Mouse (Mus musculus) heart, postnatal 14 days (tissue): ENCODE data around the gene R3hcc1l. TPM values are rescaled to one million over a fixed set of nuclear protein-coding genes. Genes with fewer than 3 reads are reported as not detected.
A peak's percentile ranks its signal among the peaks of the same experiment; 100 is the strongest.

ENCODE experiments used
- DNase-seq, 2 experiments: peaks; one replicate each; pipeline ENCODE4 v3.0.0; 2021 to 2022
- intact Hi-C: fragments of 180-260 bp; cut with DNase I; formaldehyde crosslinking; loops from one replicate; pipeline ENCODE4 v1.15.1; 2025
- total RNA-seq, 2 experiments: library from RNA; stranded (reverse); gene quantifications; 2 replicates each; pipeline ENCODE4 v1.2.3; 2021

Gene R3hcc1l
- total RNA-seq, 2 experiments from 2014 or later, result 17.6 to 21.0 TPM

DNA sequence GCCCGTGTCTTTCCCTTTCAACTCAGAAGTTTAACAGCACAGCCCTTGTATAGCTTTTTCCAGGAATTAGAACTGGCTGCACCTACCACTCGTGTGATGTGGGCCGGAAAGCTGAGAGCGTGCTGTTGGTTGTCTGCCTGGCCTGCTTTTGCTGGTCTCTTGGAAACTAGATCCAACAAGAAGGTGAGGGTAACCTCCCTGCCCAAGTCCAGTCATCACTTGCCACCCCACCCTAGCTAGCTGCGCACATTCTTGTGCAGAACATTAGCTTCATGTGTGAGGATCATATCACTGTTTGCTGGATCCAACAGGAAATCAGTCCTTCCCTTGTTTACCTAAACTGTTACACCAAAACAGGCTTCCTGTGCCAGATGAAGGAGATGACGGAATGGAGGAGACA, 74.9 kb downstream of the R3hcc1l start:
- DNase-seq, result no peak
- intact Hi-C loops, result no loop called here

DNA sequence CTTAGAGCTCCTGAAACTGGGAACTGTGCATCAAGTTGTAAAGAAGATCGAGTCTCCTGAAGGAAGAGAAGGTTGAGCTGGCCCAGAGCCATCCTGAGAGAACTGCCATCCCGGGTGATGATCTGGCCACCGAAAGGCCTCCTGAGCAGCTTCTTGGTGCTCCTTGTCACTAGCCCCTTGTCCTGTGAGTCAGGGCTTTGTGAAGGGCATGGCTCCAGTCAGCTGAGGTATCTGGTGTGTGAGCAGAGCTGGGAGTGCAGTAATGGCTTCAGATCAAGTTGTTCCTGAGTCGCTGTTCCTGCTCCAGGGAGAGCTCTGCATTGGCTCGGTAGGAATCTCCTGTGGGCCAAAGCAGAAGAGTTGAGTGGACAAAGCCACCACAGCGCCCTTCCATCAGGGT, 76.5 kb downstream of the R3hcc1l start:
- DNase-seq, result no peak
- intact Hi-C loops, result no loop called here

DNA sequence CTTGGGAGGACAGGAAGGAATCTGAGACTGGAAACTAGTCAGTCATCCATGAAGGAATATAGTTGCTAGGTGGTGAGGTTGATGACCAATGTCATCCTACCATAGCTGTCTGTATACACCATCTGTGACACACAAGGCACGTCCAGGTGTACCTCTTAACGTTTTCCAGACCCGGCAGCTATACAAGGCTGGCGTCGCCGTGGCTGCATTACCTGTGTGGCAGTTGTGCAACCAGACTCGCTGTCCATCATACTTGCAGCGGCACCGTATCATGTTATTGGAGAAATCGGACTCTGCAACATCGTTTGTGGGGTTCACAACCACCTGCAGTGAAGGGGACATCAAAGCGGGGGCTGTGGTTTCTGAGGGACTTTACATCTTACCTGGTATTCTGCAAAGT, 78.7 kb downstream of the R3hcc1l start:
- intact Hi-C loops, result no loop called here
- DNase-seq, result no peak

DNA sequence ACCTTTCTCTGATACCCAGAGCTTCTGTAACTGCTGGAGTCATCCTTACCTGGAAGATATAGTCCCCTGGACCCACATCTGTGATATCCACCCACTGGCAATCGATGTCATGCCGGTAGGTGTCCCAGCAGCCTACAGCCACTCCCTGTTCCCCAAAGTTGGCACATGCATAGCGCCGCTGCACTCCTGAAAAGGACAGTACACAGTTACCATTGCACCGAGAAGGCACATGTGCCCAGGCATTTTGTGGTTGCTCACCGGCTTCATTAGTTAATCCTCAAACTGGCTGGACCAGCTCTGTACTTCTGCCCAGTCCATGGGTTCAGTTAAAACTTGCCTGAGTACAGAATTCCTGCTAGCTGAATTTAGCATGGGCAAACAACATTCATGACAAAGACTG, 79.3 kb downstream of the R3hcc1l start:
- intact Hi-C loops, result no loop called here
- DNase-seq, result no peak

DNA sequence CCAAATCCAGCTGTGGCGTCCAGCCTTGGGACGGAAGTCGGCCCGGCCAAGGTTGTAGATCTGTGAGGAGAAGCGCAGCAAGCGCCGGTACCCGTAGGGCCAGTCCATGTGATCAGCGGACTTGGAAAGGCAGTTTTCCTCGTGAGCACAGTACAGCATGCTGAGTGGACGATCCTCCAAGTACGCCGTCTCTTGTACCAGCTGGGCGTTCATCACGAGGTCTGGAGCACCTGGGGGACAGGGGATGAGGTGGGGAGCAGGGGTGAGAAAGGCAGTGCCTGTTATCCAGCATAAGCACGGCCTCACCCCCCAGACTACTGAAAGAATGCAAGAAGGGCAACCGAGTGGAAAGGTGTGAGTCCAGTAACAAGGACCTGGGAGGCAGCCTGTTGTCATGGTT, 81.3 kb downstream of the R3hcc1l start:
- no peak for DNase-seq
- intact Hi-C loops, result no loop called here

DNA sequence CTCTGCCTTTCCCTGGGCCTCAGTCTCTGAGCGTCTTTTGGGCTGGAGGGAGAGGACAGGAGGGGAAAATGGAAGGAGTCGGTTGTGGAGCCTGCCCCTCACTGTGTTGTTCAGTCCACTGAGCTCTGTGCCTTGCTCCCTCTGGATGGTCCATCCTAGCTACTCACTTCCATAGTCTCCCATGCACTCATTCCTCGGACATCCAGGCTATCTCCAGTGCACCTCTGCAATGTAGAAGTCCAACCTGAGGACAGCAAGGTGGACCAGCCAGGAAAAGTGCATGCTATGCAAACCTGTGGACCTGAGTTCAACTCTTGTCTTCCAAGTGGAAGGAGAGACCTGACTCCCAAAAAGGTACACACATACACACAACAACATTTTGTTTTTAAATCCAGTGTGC, 82.0 kb downstream of the R3hcc1l start:
- intact Hi-C loops, result no loop called here
- no peak for DNase-seq

DNA sequence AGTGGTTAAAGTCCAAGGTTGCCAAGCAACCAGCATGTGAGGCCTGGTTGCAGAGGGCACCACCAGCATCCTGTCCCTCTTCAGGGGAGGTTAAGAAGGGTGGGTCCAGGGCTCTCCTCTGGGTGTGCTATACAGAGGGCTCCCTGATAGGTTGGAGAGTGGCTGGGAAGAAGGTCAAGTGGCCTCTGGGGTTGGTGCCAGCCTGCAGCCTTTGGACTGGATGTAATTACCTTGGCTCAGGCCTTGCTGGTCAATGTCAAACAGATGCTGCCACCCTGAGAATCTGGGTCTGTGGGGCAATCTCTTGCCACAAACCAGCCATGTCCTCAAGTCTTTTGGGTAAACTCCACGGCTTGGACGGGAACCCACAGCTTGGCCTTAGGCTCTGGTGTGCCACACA, 82.9 kb downstream of the R3hcc1l start:
- no peak for DNase-seq
- intact Hi-C loops, result no loop called here

DNA sequence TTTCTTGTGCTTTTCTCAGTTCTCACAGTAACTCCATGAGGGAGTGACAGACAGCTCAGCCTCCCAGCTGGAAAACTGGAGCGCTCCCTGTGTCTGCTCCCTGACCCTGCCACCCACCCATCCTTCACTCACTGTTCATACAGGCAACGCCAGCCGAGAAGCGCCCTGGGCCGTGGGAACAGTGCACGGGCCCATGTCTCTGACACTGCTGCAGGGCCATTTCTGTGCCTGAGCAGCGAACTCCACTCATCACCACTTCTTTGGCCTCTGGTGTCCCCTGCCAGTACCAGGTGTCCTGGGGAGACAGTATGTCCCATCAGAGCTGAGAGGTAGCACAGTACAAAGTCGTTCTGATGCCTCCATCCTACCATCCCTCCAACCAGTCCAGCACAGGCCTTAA, 83.5 kb downstream of the R3hcc1l start:
- intact Hi-C loops, result no loop called here
- DNase-seq, result no peak

DNA sequence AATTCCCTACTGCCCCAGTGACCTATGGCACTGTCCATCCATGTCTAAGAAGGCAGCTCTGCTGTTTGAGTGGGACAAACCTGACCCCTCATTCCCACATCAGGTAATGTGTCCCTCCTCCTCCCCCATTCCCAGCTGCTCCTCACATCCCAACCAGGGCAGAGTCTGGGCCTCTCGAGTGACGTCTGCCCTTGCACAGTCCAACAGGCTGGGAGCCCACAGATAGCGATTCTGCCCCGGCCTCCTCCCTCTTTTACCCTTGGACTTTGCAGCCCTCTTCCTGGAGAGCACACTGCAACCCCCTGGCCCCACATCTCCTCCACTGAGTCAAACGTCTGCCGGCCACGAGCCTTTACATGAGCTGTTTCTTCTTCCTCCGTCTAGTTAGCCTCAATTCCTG, 84.0 kb downstream of the R3hcc1l start:
- intact Hi-C loops, result no loop called here

DNA sequence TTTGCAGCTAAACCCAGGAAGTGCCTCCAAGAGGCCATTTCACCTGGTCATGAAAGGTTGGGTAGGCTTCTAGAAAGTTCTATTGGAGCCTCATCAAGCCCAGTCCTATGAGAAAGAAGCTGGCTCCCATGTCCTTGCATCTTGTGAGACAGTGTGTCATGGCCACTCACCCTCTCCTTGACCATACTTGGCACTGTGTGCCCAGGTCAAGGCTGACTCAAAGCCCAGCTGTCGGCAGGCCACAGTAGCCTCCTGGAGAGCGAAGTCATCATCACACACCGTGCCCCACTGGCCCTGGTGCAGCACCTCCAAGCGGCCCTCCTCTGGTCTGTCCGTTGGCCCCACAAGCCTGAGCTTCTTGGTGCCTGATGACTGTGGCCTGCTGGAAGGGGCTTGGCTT, 89.5 kb downstream of the R3hcc1l start:
- intact Hi-C loops, result no loop called here
- no peak for DNase-seq

More for the DNA sequence above, 84.0 kb downstream of the R3hcc1l start:
- no peak for DNase-seq

DNA sequence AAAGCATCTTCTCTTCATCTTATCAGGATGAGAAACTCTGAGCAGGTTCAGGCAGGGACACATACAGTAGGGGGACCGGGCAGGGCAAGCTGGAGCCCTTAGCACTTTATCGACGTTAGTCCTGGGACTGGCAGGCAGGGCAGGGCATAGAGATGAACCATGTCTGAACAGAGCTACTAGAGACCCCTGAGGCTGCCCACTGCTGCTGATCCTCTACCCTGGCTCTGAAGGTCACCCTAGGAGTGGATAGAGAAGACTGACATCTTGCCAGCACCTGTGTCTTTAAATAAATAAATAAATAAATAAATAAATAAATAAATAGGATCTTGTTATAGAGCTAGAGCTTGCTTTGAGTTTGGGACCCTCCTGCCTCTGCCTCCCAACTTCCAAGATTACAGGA, 91.2 kb downstream of the R3hcc1l start:
- intact Hi-C loops, result no loop called here
- no peak for DNase-seq

DNA sequence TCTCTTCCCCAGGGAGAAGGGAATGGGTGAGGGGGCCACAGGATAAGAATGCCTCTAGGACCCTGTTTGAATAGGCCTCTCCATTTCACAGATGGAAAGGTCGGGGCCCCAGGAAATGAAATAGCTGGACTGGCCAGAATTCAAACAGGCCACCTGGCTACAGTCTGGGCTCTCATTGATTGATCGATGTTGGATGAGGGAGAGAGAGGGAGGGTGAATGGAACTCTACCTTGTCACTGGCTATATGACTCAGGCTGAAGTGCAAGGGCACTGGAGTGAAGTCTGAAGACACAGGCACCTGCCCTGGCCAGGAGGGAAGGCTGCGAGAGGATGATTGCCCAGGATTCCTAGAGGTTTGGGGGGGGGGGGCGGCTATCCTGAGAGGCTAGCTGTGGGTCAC, 93.2 kb downstream of the R3hcc1l start:
- intact Hi-C loops, result no loop called here
- no peak for DNase-seq

DNA sequence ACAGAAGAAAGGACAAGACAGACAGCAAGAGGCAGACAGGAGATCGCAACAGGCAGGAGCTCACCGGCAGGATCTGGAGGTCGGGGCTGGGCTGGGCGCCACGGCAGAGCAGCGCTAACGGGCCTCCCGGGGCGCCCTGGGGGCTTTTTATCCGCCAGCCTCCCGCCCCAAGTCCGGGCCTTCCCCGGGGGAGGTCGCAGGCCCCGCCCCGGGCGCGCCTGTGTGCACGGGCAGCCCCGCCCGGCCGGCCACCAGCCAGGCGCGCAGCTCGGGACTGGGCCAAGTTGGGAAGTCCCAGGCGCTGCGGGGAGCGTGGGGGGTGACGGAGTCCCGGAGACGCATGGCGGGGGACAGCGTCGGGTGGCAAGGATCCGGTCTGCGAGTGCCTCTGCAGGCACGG, 94.1 kb downstream of the R3hcc1l start, which contains the start of gene Loxl4:
Loxl4 (minus strand) TSS at position 160 of the 400 bp plus-strand sequence.
- peak; percentile 82 to 86 for DNase-seq
- intact Hi-C loops, result no loop called here

DNA sequence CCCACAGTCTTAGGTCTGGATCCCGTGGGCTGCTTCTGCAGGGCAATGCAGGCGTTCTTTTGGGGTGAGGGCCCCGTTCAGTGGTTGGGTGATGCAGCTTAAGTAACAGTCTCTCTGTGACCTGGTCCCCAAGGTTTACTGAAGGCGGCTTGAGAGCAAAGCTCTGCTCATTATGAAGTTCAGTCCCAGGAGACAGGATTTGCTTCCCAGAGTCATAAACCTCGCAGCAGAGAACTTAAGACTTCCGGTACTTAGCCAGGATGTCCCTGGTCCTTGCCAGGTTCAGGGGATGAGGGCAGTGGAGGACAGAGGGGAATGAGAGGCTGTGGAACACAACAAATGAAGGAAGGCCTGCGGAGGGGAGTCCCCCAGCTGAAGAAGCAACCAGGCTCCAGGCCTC, 94.6 kb downstream of the R3hcc1l start:
- peak in 1 of 2 experiments; percentile 19 for DNase-seq
- intact Hi-C loops, result no loop called here

DNA sequence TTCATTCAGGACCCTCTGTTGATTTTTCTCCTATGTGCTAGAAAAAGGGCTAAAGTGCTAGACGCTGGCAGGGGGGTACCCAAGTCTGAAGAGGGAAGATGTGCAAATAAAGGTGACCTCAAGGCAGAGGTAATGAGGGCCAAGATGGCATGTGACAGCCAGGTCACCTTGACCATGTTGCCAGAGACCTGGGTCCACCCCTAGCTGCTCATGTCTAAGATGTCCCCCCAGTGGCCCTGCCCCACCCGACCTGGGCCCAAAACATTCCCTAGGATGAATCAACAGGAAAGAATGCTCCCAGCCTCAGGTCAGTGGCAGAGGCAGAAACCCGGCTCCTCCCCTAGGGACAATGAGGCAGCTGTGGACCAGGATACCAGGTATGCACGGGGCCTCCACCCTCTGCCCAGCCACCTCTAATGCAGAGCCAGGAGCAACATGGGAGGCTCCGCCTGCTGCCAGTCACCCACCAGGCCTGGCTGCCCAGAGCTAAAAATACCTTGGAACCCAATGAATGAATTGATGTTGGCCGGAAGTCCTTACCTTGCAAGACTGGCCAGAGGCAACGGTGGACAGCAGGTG, 95.2 kb downstream of the R3hcc1l start:
- intact Hi-C loops, result no loop called here
- DNase-seq, result peak; percentile 35 to 43

DNA sequence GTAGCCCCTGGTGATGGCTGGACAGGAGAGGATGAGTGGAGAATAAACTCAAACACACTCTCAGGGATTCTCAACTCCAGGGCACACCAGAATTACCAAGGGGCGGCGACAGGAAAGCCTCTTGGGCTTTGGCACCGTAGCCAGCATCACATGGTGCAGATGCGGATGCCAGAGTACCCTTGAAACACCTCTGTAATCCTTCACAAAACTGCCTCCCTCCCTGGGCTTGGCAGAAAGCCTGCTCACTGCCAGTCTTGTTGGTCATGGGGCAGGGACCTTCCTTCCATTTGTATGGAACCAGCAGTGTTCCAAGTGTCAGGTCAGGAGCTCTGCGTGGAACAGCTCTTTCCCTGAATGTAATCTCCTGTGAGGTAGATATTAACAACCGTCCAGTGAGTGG, 109.5 kb downstream of the R3hcc1l start:
- DNase-seq, result peak; percentile 62 to 67
- intact Hi-C loops, result no loop called here

DNA sequence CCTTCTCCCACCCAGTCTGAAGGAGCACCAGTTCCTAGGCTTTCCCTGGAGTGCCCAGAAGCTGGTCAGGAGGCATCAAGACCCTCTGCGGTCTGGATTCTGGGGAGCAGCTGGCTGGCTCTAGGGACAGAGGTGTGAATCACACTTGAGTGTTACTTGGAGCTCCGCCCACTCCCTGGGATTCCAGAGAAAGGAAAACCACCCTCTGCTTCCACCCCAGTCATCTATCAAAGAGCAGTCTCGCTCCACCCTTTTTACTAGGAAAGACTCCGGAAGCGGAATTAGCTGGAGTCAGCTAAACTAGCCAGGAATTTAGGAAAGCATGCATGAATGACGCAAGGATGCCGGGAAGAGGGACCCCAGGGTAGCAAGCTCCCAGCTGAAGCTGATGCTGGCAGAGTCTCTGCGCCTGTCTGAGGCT, 113.0 kb downstream of the R3hcc1l start:
- intact Hi-C loops, result no loop called here
- peak; percentile 34 to 36 for DNase-seq

DNA sequence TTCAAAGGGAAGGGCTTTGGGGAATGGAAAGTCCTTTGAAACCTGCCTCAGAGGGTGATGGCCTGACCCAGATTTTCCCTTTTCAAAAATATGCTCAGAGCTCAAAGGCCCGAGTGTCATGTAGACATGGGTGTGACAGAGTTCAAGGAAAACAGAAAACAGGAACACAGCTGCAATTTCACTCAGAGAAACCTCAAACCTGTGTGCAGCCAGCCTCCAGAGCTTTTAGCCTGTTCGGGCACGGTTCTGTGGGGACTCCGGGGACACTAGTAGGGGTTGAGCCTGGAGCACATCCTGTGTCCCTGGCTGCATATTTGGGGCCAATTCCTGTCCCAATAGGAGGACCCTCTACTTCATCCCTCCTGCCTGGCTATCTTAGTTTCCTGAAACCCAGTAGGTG, 113.7 kb downstream of the R3hcc1l start:
- intact Hi-C loops, result no loop called here
- no peak for DNase-seq

DNA sequence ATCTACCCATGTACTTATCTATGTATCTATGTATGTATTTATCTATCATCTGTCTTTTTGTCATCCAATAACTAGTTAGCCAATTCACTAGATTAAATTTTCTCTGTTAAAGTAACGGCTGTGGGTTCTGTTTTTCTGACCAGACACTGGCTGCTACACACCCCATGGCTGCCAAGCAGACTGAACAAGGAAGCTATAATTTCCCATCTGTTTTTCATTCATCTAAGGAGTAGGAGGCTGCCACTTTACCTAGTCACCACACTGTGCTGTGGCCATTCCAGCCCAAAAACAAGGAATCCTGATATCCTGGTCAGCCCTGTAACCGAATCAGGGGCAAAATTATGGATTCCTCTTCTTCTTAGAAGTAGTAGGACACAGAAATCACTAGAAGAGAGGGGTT, 115.1 kb downstream of the R3hcc1l start:
- intact Hi-C loops, result no loop called here
- DNase-seq, result no peak

DNA sequence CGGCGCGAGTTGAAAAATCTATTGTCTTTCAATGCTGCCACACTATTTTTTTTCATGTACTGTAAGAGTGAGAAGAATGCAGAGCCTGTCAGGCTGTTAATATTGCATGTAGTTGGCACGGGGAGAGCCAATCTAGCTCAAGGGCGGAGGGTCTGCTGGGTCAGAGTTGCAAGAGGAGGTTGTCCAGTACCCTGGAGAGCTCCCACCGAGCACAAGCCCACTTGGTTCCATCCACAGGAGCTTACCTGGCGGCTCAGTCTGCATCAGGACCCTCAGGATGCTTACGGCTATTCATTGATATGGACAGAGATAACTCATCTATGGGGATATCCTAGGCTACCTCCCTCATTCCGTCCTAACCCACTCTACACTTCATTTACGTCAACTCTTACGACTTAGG, 118.1 kb downstream of the R3hcc1l start:
- intact Hi-C loops, result no loop called here
- no peak for DNase-seq

DNA sequence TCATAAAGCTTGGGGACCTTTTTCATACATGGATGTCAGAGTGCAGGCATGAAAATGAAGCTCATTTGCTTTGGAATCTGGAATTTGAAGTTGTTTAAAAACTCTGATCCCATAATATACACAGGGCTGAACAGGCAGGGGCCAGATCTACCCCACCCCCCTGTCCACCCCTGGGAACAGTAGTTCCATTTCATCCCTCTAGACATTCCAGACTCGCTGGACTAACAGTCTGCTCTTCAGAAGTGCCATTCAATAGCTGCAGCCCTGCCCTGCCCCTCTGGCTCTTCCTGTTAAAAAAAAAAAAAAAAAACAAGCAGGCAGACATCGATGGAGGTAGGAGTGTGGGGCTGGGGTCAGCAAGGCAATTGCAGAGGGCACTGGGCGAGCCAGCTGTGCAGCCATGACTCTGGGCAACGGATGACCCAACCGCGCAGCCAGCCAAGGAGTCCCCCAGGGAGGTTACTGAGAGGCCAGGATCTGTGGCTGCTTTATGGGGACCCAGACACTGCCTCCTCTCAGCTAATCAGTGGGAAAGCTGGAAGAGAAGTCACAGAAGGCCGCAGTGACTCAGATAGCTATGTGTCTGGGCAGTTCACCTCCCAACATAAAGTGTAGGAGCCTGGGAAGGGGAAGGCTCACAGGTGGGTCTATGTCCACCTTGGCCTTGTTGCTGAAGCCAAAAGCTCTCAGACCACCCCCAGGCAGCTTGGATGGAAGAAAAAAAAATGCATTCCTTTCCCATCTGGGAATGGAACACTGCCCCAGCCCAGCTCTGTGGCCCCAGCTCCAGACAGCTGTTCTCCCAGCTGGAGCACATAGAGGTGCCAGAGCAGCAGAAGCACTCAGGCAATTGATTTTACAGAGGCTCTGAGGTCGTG, 120.3 kb downstream of the R3hcc1l start:
- intact Hi-C loops, result no loop called here
- peak; percentile 56 to 77 for DNase-seq

DNA sequence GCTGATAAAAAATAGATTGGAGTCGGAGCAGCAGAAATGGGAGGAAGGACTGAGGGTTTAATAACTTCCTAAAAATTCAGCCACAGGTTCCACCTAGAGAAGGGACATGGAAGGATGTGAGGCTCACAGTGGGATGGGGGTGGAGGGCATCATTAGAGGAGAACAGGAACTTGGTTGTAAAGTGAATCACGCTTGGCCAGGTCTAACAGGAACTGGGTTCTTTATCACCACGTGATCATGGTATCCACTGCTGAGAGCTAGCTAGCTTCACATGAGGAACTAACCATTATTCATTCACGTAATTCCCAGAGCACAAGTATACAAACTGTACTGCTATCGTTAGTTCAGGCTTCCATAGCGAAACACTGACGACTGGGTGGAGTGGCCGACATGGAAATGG, 121.0 kb downstream of the R3hcc1l start:
- DNase-seq, result no peak
- intact Hi-C loops, result no loop called here
